Comparison of ENCODE assay signal across 9 mouse cellular contexts in genomic region chr4:155487746-155488145, GRCm38 (mm10). TPM values are rescaled to one million over a fixed set of nuclear protein-coding genes. Genes with fewer than 3 reads are reported as not detected.
DNase-seq lines count a peak whose midpoint lies in the region; ATAC-seq lines count a peak whose summit lies in the region.
"Had no signal": no experiment of that assay in that cellular context is flagged by ENCODE, and none has a peak within 500 bp of the region (broad histone marks: within the 10 kb centered on the region; RNA-seq: fewer than 3 reads in every experiment).

No protein-coding gene starts in this region.

- intact Hi-C loops in heart, postnatal 14 days (cut with DNase I), result loop anchor here (5.0 kb wide), 1 partner anchor 40 kb away; no protein-coding TSS in a partner anchor

- H3K4me2 ChIP-seq in neural tube, embryonic 13.5 days, result no peak overlapping the region
- peak overlapping the region; percentile 36 for H3K4me2 ChIP-seq in liver, embryonic 11.5 days

- ATAC-seq in neural tube, embryonic 13.5 days (ENCODE audit: low read depth), result no peak
- ATAC-seq in liver, embryonic 11.5 days (replicated peaks; ENCODE audit: low FRiP score), result no peak
- ATAC-seq in inflammation-experienced regulatory T-cells, adult 6 months, result no peak

- H3K9ac ChIP-seq in neural tube, embryonic 13.5 days, result no peak overlapping the region
- no peak overlapping the region for H3K9ac ChIP-seq in liver, embryonic 11.5 days (ENCODE audit: low read depth, low read length)

- H3K9me3 ChIP-seq in heart, embryonic 10.5 days, result no peaks in the 10 kb centered on the region
- H3K9me3 ChIP-seq in neural tube, embryonic 13.5 days, result no peaks in the 10 kb centered on the region
- no peaks in the 10 kb centered on the region for H3K9me3 ChIP-seq in liver, embryonic 11.5 days (ENCODE audit: control insufficient read depth, low read length)

- no peaks in the 10 kb centered on the region for H3K36me3 ChIP-seq in heart, embryonic 10.5 days
- H3K36me3 ChIP-seq in neural tube, embryonic 13.5 days, result no peaks in the 10 kb centered on the region
- H3K36me3 ChIP-seq in liver, embryonic 11.5 days (ENCODE audit: control insufficient read depth, insufficient read depth, low read length), result no peaks in the 10 kb centered on the region

- peaks cover 43% of the 10 kb centered on the region for H3K4me1 ChIP-seq in heart, embryonic 10.5 days
- H3K4me1 ChIP-seq in neural tube, embryonic 13.5 days (replicated peaks), result peaks cover 37% of the 10 kb centered on the region
- H3K4me1 ChIP-seq in liver, embryonic 11.5 days (replicated peaks; ENCODE audit: control insufficient read depth, insufficient read depth, low read length), result peaks cover 36% of the 10 kb centered on the region

- WGBS in heart, embryonic 10.5 days, result 28% methylated on average over 3 of the region's 3 CpGs
- WGBS in neural tube, embryonic 13.5 days, result 49% methylated on average over 3 of the region's 3 CpGs
- WGBS in liver, embryonic 11.5 days, result 28% methylated on average over 3 of the region's 3 CpGs

- no peak overlapping the region for H3K4me3 ChIP-seq in heart, embryonic 10.5 days
- no peak overlapping the region for H3K4me3 ChIP-seq in neural tube, embryonic 13.5 days
- H3K4me3 ChIP-seq in liver, embryonic 11.5 days (ENCODE audit: low read depth, low read length), result no peak overlapping the region

- no peak for DNase-seq in heart, embryonic 10.5 days (ENCODE audit: low spot score)
- no peak for DNase-seq in heart, postnatal 14 days
- DNase-seq in neural tube, embryonic 10.5 days (ENCODE audit: extremely low spot score, low spot score), result no peak
- no peak for DNase-seq in liver, embryonic 11.5 days (ENCODE audit: low spot score)
- DNase-seq in yolk sac, embryonic 10.5 days (ENCODE audit: low spot score), result peak; percentile 24
- DNase-seq in c-Kit-positive CD71-positive TER-119-positive erythroid progenitor cells, embryonic 14.5 days (ENCODE audit: low spot score), result no peak
- DNase-seq: thymus, postnatal 25 days had no signal

- no peaks in the 10 kb centered on the region for H3K27me3 ChIP-seq in heart, embryonic 10.5 days (ENCODE audit: insufficient read depth, poor library complexity, severe bottlenecking)
- no peaks in the 10 kb centered on the region for H3K27me3 ChIP-seq in neural tube, embryonic 13.5 days
- H3K27me3 ChIP-seq in liver, embryonic 11.5 days (replicated peaks; ENCODE audit: control insufficient read depth, insufficient read depth, low read length), result no peaks in the 10 kb centered on the region

- peak overlapping the region; percentile 78 for H3K27ac ChIP-seq in heart, embryonic 10.5 days
- H3K27ac ChIP-seq in neural tube, embryonic 13.5 days (replicated peaks), result peak overlapping the region; percentile 67; the same call in 1 of the 2 replicates
- peak overlapping the region; percentile 57 for H3K27ac ChIP-seq in liver, embryonic 11.5 days (ENCODE audit: low read depth, low read length)

RNA-seq across cellular contexts. Expression of gene Gnb1, which starts 3.4 kb away (rescaled TPM):
- polyA plus RNA-seq in heart, embryonic 10.5 days (2016; fragmentation: Nextera tagmentation; extraction: Ambion mirVana), result 416 and 440 TPM in 2 replicates
- total RNA-seq in heart, postnatal 14 days (2021), result 100 to 1,000 TPM; 207 to 223 TPM
- 1,009 and 1,019 TPM in 2 replicates for polyA plus RNA-seq in neural tube, embryonic 13.5 days (2015; fragmentation: Nextera tagmentation; extraction: Ambion mirVana)
- polyA plus RNA-seq in liver, embryonic 11.5 days (2014; fragmentation: Nextera tagmentation; extraction: Ambion mirVana), result 273 and 277 TPM in 2 replicates
- polyA plus RNA-seq in inflammation-experienced regulatory T-cells, adult 6 months (2017; shearing (Covaris generic)), result 100 to 1,000 TPM in 1 of 3 experiments, 10 to 100 TPM in 2; 86.6 to 332 (median 86.7) TPM

RNA-seq across cellular contexts. Expression of gene Tmem52, which starts 18.8 kb away (rescaled TPM):
- not detected in 2 replicates for polyA plus RNA-seq in heart, embryonic 10.5 days (2016; fragmentation: Nextera tagmentation; extraction: Ambion mirVana)
- 1 to 10 TPM; 3.6 to 6.9 TPM for total RNA-seq in heart, postnatal 14 days (2021)
- not detected in 2 replicates for polyA plus RNA-seq in neural tube, embryonic 13.5 days (2015; fragmentation: Nextera tagmentation; extraction: Ambion mirVana)
- not detected in 2 replicates for polyA plus RNA-seq in liver, embryonic 11.5 days (2014; fragmentation: Nextera tagmentation; extraction: Ambion mirVana)
- polyA plus RNA-seq in inflammation-experienced regulatory T-cells, adult 6 months (2017; shearing (Covaris generic)), result not detected
